Mouse (Mus musculus): ENCODE data around the gene Ankib1. TPM values are rescaled to one million over a fixed set of nuclear protein-coding genes. Genes with fewer than 3 reads are reported as not detected.
A peak's percentile ranks its signal among the peaks of the same experiment; 100 is the strongest.
"Not testable (repeated sequence)": the region's sequence is repeated elsewhere in the genome, so short reads cannot be mapped to it uniquely, and the experiment has no call there.

Ankib1 gene
- polyA plus RNA-seq, 1 experiment from 2014 or later, result 16.0 TPM

GRCm38 (mm10) chr5:3798656-3799055 lies 4.1 kb downstream of the Ankib1 start:
- H3K9me3 ChIP-seq (replicated peaks; ENCODE audit: control insufficient read depth, low read length, poor library complexity, severe bottlenecking); H3K27me3 ChIP-seq (ENCODE audit: control insufficient read depth, insufficient read depth, low read depth, low read length); H3K27ac ChIP-seq (ENCODE audit: low read length); H3K36me3 ChIP-seq (ENCODE audit: control insufficient read depth, insufficient read depth, low read length); ATAC-seq; H3K4me2 ChIP-seq (ENCODE audit: low read length); H3K9ac ChIP-seq (ENCODE audit: low read depth, low read length); H3K4me3 ChIP-seq (ENCODE audit: low read depth, low read length): not testable (repeated sequence)
- H3K4me1 ChIP-seq (ENCODE audit: control insufficient read depth, insufficient read depth, low read length), result peaks cover 16% of the 10 kb centered on the region

DNA sequence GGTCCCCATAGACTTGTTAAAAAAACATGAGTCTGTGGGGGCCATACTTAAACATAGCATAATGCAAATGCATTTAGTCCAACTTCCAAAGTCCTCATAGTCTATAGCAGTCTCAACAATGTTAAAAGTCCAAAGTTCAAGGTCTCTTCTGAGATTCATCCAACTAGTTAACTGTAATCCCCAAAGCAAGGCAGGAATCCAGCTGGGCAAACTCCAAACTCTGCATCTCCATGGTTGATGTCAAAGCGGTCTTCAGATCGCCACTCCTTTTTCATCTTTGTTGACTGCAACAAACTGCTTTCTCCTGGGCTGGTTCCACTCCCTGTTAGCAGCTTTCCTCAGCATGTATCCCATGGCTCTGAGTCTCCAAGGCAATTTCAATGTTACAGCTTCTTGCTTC lies 5.6 kb downstream of the Ankib1 start:
- H3K27ac ChIP-seq (ENCODE audit: low read length); H3K4me2 ChIP-seq (ENCODE audit: low read length); H3K9me3 ChIP-seq (replicated peaks; ENCODE audit: control insufficient read depth, low read length, poor library complexity, severe bottlenecking); ATAC-seq; H3K4me3 ChIP-seq (ENCODE audit: low read depth, low read length); H3K36me3 ChIP-seq (ENCODE audit: control insufficient read depth, insufficient read depth, low read length); H3K9ac ChIP-seq (ENCODE audit: low read depth, low read length); H3K27me3 ChIP-seq (ENCODE audit: control insufficient read depth, insufficient read depth, low read depth, low read length): not testable (repeated sequence)
- peaks cover 16% of the 10 kb centered on the region for H3K4me1 ChIP-seq (ENCODE audit: control insufficient read depth, insufficient read depth, low read length)
- WGBS, result 97% methylated on average over 2 of the region's 2 CpGs

GRCm38 (mm10) chr5:3791048-3791447 lies 11.7 kb downstream of the Ankib1 start:
- no peak for ATAC-seq
- Histone ChIP-seq H3K4me2 (ENCODE audit: low read length) (no peak overlapping the region), H3K4me3 (ENCODE audit: low read depth, low read length) (no peak overlapping the region), H3K27me3 (ENCODE audit: control insufficient read depth, insufficient read depth, low read depth, low read length) (no peaks in the 10 kb centered on the region), H3K9ac (ENCODE audit: low read depth, low read length) (no peak overlapping the region), H3K9me3 (replicated peaks; ENCODE audit: control insufficient read depth, low read length, poor library complexity, severe bottlenecking) (no peaks in the 10 kb centered on the region), H3K27ac (ENCODE audit: low read length) (no peak overlapping the region), H3K36me3 (ENCODE audit: control insufficient read depth, insufficient read depth, low read length) (peaks cover 3% of the 10 kb centered on the region; the same call in 1 of the 2 replicates), H3K4me1 (ENCODE audit: control insufficient read depth, insufficient read depth, low read length) (peaks cover 2% of the 10 kb centered on the region; the same call in 1 of the 2 replicates)

DNA sequence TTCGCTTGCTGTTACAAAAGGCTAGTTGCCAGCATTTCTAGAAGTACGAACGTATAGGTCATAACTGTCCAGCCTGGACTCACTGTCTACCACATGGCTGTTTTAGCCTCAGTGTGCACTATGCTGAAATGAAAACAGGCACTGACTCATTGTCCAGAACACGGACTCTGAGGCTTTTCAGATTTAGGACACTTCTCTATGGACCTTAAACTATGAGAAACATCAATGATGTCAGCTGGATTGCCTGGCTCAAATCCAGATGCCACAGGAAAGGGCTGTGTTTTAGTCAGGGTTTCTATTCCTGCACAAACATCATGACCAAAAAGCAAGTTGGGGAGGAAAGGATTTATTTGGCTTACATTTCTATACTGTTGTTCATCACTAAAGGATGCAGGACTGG lies 15.2 kb downstream of the Ankib1 start:
- 0 out of 2 replicates have a peak, but pooled peaks cover 2% of the 10 kb centered on the region for H3K4me1 ChIP-seq (ENCODE audit: control insufficient read depth, insufficient read depth, low read length)
- no peak overlapping the region for H3K4me2 ChIP-seq (ENCODE audit: low read length)
- no peaks in the 10 kb centered on the region for H3K9me3 ChIP-seq (replicated peaks; ENCODE audit: control insufficient read depth, low read length, poor library complexity, severe bottlenecking)
- no peak overlapping the region for H3K4me3 ChIP-seq (ENCODE audit: low read depth, low read length)
- H3K27ac ChIP-seq (ENCODE audit: low read length), result no peak overlapping the region
- no peaks in the 10 kb centered on the region for H3K27me3 ChIP-seq (ENCODE audit: control insufficient read depth, insufficient read depth, low read depth, low read length)
- ATAC-seq, result no peak
- 86% methylated on average over 4 of the region's 4 CpGs for WGBS
- H3K9ac ChIP-seq (ENCODE audit: low read depth, low read length), result no peak overlapping the region
- H3K36me3 ChIP-seq (ENCODE audit: control insufficient read depth, insufficient read depth, low read length), result no peaks in the 10 kb centered on the region

- no peak for ATAC-seq
- H3K4me3 ChIP-seq (ENCODE audit: low read depth, low read length), result no peak overlapping the region
- no peak overlapping the region for H3K4me2 ChIP-seq (ENCODE audit: low read length)
- no peak overlapping the region for H3K9ac ChIP-seq (ENCODE audit: low read depth, low read length)
- no peaks in the 10 kb centered on the region for H3K27me3 ChIP-seq (ENCODE audit: control insufficient read depth, insufficient read depth, low read depth, low read length)
- no peak overlapping the region for H3K27ac ChIP-seq (ENCODE audit: low read length)
- no peaks in the 10 kb centered on the region for H3K9me3 ChIP-seq (replicated peaks; ENCODE audit: control insufficient read depth, low read length, poor library complexity, severe bottlenecking)
- 0 out of 2 replicates have a peak, but pooled peaks cover 2% of the 10 kb centered on the region for H3K4me1 ChIP-seq (ENCODE audit: control insufficient read depth, insufficient read depth, low read length)
- H3K36me3 ChIP-seq (ENCODE audit: control insufficient read depth, insufficient read depth, low read length), result no peaks in the 10 kb centered on the region
- 50% methylated on average over 1 of the region's 1 CpGs for WGBS
Observed at GRCm38 (mm10) chr5:3784751-3785496, 17.8 kb downstream of the Ankib1 start.

DNA sequence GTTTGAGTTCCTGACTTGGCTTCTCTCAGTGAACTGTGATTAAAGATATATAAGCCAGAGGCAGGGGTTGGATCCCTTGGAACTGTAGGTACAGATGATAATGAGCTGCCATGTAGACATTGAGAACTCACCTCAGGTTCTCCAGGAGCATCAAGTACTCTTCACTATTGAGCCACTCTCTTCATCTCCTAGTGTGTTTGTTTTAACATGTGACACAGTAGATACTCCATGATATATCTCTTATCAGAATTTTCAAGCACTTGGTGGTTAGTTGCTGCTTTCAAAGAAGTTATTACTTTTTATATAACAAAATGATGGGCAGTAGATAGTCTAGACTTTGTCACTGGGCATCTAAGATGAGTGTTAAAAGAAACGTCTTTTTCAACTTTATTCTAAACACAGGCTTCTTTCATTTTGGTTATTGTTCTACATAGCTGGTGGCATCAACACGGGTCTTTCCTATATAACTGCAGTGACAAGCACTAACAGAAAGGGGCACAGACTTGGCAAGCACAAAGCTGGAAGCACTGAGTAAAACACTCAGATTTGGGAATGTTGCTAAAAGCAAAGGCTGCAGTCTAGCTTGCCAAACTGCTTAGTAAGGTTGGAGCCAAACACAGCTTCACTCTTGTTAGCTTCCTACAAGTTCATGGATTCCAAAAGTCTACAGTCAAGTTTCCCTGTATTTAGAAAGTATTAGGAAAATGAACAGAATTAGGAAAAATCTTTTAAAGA lies 18.6 kb downstream of the Ankib1 start:
- Histone ChIP-seq H3K27ac (ENCODE audit: low read length) (no peak overlapping the region), H3K4me1 (ENCODE audit: control insufficient read depth, insufficient read depth, low read length) (0 out of 2 replicates have a peak, but pooled peaks cover 2% of the 10 kb centered on the region), H3K4me2 (ENCODE audit: low read length) (no peak overlapping the region), H3K4me3 (ENCODE audit: low read depth, low read length) (no peak overlapping the region), H3K9me3 (replicated peaks; ENCODE audit: control insufficient read depth, low read length, poor library complexity, severe bottlenecking) (no peaks in the 10 kb centered on the region), H3K27me3 (ENCODE audit: control insufficient read depth, insufficient read depth, low read depth, low read length) (no peaks in the 10 kb centered on the region), H3K9ac (ENCODE audit: low read depth, low read length) (no peak overlapping the region), H3K36me3 (ENCODE audit: control insufficient read depth, insufficient read depth, low read length) (no peaks in the 10 kb centered on the region)
- ATAC-seq, result no peak
- 74% methylated on average over 2 of the region's 2 CpGs for WGBS

DNA sequence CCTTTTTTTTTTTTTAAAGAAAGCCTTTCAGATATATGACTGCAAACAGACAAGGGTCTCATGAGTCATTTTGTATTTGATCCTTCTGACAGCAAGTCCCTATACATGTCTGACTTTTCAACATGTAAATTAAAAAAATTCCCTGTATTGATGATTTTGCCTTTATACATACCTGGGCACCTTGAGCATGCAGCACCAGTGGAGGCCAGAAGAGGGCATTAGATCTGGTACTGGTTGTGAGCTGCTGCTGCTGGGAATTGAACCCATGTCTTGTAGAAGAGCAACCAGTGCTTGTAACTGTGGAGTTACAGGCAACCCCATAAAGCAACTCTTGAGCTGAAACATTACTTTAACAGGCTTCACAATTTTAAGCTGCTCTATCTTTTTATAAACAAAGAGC lies 20.1 kb downstream of the Ankib1 start:
- no peak overlapping the region for H3K27ac ChIP-seq (ENCODE audit: low read length)
- H3K4me3 ChIP-seq (ENCODE audit: low read depth, low read length), result no peak overlapping the region
- H3K27me3 ChIP-seq (ENCODE audit: control insufficient read depth, insufficient read depth, low read depth, low read length), result no peaks in the 10 kb centered on the region
- ATAC-seq, result no peak
- H3K4me2 ChIP-seq (ENCODE audit: low read length), result no peak overlapping the region
- H3K9ac ChIP-seq (ENCODE audit: low read depth, low read length), result no peak overlapping the region
- H3K9me3 ChIP-seq (replicated peaks; ENCODE audit: control insufficient read depth, low read length, poor library complexity, severe bottlenecking), result no peaks in the 10 kb centered on the region
- H3K36me3 ChIP-seq (ENCODE audit: control insufficient read depth, insufficient read depth, low read length), result no peaks in the 10 kb centered on the region
- H3K4me1 ChIP-seq (ENCODE audit: control insufficient read depth, insufficient read depth, low read length), result 0 out of 2 replicates have a peak, but pooled peaks cover 2% of the 10 kb centered on the region

- Histone ChIP-seq H3K9me3 (replicated peaks; ENCODE audit: control insufficient read depth, low read length, poor library complexity, severe bottlenecking) (no peaks in the 10 kb centered on the region), H3K27ac (ENCODE audit: low read length) (no peak overlapping the region), H3K4me2 (ENCODE audit: low read length) (no peak overlapping the region), H3K4me1 (ENCODE audit: control insufficient read depth, insufficient read depth, low read length) (no peaks in the 10 kb centered on the region), H3K4me3 (ENCODE audit: low read depth, low read length) (no peak overlapping the region), H3K36me3 (ENCODE audit: control insufficient read depth, insufficient read depth, low read length) (0 out of 2 replicates have a peak, but pooled peaks cover 3% of the 10 kb centered on the region), H3K27me3 (ENCODE audit: control insufficient read depth, insufficient read depth, low read depth, low read length) (no peaks in the 10 kb centered on the region), H3K9ac (ENCODE audit: low read depth, low read length) (no peak overlapping the region)
- WGBS, result 42% methylated on average over 3 of the region's 3 CpGs
- 0 out of 2 replicates have a peak, but pooled peaks have one; percentile 42 for ATAC-seq
Observed at GRCm38 (mm10) chr5:3772017-3772416, 30.7 kb downstream of the Ankib1 start.

GRCm38 (mm10) chr5:3771512-3771911 lies 31.2 kb downstream of the Ankib1 start:
- H3K27me3 ChIP-seq (ENCODE audit: control insufficient read depth, insufficient read depth, low read depth, low read length), result no peaks in the 10 kb centered on the region
- 44% methylated on average over 3 of the region's 3 CpGs for WGBS
- H3K9me3 ChIP-seq (replicated peaks; ENCODE audit: control insufficient read depth, low read length, poor library complexity, severe bottlenecking), result no peaks in the 10 kb centered on the region
- H3K4me2 ChIP-seq (ENCODE audit: low read length), result no peak overlapping the region
- no peaks in the 10 kb centered on the region for H3K4me1 ChIP-seq (ENCODE audit: control insufficient read depth, insufficient read depth, low read length)
- 0 out of 2 replicates have a peak overlapping the region, but pooled peaks have one; percentile 22 for H3K27ac ChIP-seq (ENCODE audit: low read length)
- no peak overlapping the region for H3K9ac ChIP-seq (ENCODE audit: low read depth, low read length)
- H3K36me3 ChIP-seq (ENCODE audit: control insufficient read depth, insufficient read depth, low read length), result 0 out of 2 replicates have a peak, but pooled peaks cover 6% of the 10 kb centered on the region
- peak; percentile 58; the same call in 1 of the 2 replicates for ATAC-seq
- no peak overlapping the region for H3K4me3 ChIP-seq (ENCODE audit: low read depth, low read length)
